Mouse (Mus musculus) brain, embryonic 14.5 days (tissue): ENCODE results near the gene Olfr1373.
"Not testable (repeated sequence)": the region's sequence is repeated elsewhere in the genome, so short reads cannot be mapped to it uniquely, and the experiment has no call there.

Experiments
- CTCF ChIP-seq: fragments of 200-500 bp; IDR thresholded peaks from 2 replicates; pipeline ENCODE4 v1.5.1; 2012; ENCODE audit warnings: inconsistent platforms, mild to moderate bottlenecking, moderate library complexity, borderline replicate concordance; ENCODE audit not compliant: insufficient read depth, insufficient read length; ENCODE audit errors: extremely low read depth
- POLR2A ChIP-seq: fragments of 200-500 bp; IDR thresholded peaks from 2 replicates; pipeline ENCODE4 v1.6.1; 2012; ENCODE audit warnings: mild to moderate bottlenecking, inconsistent platforms, borderline replicate concordance; ENCODE audit not compliant: poor library complexity, insufficient read depth, insufficient read length, severe bottlenecking; ENCODE audit errors: extremely low read depth

- TF ChIP-seq CTCF, POLR2A: not testable (repeated sequence)
Measured at GRCm38 (mm10) chr11:52120415-52120814, 24.9 kb downstream of the Olfr1373 start.
